Mouse (Mus musculus): Measurements from ENCODE around the gene Immt.
"Not testable (repeated sequence)": the region's sequence is repeated elsewhere in the genome, so short reads cannot be mapped to it uniquely, and the experiment has no call there.

Gene Immt

GRCm38 (mm10) chr6:71867751-71868150, 36.6 kb downstream of the Immt start:
- DNase-seq: no peak

DNA sequence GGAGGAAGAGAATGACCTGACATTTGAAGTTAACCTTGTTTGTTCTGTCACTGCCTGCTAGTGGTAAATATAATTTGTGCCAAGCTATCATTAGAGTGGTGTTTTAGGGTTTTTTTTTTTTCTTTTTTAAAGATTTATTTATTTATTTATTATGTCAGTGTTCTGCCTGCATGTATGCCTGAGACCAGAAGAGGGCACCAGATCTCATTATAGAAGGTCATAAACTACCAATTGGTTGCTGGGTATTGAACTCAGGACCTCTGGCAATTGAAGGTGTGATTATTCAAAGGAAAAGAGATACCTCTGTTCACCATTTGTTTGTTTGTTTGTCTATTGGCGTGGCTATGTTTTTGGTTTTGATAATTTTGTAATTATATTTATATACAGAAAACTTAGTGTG, 37.7 kb downstream of the Immt start:
- no peak for DNase-seq

DNA sequence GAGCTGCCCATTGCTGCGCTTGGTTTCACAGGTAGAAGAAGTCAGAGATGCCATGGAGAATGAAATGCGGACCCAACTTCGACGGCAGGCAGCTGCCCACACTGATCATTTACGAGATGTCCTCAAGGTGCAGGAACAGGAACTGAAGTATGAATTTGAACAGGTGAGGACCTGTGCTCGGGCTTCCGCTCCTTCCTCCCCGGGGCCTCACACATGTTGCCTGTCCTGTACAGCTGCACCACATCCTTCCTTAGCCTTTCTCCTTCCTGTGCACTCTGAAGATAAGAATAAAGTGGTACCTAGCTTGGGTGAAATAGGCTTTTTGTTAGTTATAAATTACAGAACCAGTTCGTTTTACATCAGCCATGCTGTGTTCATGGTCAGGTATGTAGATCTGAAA, 40.3 kb downstream of the Immt start:
- peak; percentile 35 for DNase-seq

- DNase-seq: no peak
Measured at GRCm38 (mm10) chr6:71877965-71878760, 47.0 kb downstream of the Immt start.

DNA sequence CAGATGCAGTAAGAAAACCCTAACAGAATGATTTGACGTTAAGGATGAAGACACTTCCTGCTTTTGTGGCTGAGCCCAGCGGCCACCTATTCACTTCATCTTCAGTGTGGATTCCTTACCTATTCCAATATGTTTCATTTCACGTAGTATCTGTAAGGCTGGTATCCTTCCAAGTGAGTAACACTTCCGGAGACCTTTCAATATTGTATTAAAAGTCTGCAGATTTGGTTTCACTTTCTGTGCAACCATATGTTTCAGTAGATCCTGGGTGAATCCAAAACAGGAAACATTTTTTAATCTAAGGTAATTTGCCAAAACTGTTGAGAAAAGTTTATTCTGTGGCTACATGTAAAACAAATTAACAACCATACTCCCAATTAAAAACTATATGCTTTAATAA, 62.1 kb downstream of the Immt start:
- DNase-seq: no peak

DNA sequence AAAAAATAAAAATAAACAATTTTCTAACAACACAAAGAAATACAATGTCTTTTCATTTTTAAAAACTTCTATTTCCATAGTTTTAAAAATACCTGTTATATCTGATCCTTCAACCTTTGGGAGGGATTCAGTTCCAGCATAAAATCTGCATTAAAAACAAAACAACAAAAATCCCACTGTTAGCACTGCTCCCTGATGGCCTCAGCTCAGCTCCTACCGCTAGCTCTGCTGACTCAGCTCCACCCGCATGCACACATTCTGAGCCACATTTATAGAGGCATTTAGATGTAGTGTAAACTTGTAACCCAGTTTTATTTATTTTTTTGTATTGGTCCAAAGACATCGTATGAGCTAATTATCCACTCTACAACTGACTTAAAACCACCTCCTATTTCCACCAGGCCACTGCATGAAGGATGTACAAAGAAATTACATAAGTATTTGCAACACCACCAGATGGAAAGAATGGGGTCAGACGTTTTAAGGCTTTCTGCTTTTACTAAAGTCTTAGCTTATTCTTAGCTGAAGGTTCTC, 76.6 kb downstream of the Immt start:
- no peak for DNase-seq

DNA sequence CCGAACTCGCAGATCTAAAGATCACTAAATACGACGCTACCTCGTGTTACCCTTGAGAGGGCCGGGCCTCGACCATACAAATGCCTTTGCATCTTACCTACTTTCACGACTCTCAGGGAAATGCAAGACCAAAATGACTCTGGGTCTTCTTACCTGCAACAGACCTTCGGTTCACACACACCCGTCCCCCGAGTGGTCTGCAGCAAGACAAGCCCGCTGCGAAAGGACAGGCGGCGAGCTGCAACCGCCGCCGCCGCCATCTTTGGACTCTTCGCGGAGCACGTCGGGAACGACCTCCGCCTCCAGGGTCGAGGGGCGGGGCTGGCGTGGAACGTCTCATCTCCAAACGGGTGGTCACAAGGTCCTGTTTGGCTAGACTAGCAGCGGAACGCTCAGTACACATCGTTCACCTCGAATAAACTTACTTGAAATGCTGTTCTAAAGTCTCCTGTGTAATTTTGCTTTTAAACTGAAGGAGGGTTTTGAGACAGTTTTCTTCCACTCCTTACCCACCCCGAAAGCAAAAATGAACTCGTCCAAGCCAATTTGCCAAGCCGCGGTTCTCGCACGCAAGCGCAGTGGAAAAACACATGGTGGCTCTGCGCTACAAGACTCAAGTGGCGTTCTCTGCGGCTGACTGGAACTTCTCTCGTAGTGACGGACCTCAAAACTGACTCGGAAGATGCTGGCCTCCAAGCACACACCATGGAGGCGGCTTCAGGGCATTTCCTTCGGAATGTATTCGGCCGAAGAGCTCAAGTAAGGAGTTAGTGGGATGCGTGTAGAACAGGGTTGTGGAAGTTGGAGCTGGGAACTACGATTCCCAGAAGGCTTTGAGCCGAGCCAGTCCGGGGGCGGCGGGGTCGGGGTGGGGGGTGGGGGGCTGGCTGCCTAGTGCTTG, 77.6 kb downstream of the Immt start, which contains the start of the genes Ptcd3 and Polr1a:
TSS of gene Ptcd3 (minus strand) at position 270 of the 901 bp plus-strand sequence.
TSS of gene Polr1a (plus strand) at position 573 of the 901 bp plus-strand sequence.
- peak; percentile 91 for DNase-seq

DNA sequence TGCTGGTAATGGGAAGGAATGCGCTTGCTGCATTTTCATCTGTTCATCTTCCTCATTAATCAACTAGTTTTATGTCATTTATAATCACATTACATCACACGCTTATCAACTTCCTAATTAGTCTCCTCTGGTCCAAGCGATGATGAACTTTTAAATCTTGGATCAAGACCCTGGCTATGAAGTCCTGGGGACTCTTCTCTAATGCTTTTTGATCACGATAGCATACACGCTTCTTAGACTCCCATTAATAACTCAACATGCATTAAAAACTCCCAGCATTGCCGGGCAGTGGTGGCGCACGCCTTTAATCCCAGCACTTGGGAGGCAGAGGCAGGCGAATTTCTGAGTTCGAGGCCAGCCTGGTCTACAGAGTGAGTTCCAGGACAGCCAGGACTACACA, 78.3 kb downstream of the Immt start:
- DNase-seq: no peak

GRCm38 (mm10) chr6:71909840-71910239, 78.7 kb downstream of the Immt start:
- DNase-seq: no peak

- no peak for DNase-seq
Measured at GRCm38 (mm10) chr6:71911686-71912450, 80.7 kb downstream of the Immt start.

GRCm38 (mm10) chr6:71920752-71921151, 89.6 kb downstream of the Immt start:
- DNase-seq: no peak

DNA sequence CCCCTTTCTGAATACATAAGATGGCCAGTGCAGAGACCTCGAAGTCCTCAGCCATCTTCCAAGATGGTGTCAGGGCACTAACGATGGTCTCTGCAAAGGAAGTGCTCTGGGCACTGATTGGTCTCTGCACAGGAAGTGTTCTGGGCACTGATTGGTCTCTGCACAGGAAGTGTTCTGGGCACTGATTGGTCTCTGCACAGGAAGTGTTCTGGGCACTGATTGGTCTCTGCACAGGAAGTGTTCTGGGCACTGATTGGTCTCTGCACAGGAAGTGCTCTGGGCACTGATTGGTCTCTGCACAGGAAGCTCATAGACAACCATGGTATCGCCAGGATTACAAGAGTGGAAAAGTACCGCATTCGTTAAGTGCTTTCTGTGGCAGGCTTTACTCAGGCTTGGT, 94.1 kb downstream of the Immt start:
- DNase-seq: not testable (repeated sequence)

All from thymus, postnatal 25 days (tissue).